Mouse (Mus musculus): Measurements from ENCODE around the gene Dusp22. TPM values are rescaled to one million over a fixed set of nuclear protein-coding genes. Genes with fewer than 3 reads are reported as not detected.

Gene Dusp22
- polyA plus RNA-seq, 1 experiment from 2014 or later: 25.6 TPM

DNA sequence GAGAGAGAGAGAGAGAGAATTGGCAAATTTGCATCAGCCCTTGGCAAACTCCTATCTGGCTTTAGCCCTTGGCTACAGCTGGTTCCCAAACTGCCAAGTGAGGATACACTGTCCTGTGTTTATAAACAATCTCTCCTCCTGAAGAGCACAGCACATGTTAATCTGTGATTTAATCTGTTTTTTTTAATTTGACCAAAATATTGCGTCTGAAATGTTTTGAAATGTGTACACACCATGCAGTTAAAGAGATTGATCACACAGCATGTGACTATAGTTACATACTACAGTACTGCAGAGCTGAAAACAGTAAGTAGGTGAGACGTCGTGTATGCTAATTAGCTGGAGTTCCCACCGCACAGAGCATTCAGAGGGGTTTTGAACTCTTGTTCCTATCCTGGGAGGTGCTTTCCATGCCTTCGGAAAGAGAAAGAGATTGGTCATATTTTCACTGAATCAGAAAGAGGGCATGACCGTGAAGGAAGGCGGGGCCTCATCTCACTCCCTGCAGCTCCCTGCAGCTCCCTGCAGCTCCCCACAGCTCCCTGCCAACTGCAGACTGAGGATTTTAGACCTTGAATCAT, 65.0 kb downstream of the Dusp22 start:
- H3K4me2 ChIP-seq (replicated peaks): no peak overlapping the region
- H3K36me3 ChIP-seq: no peaks in the 10 kb centered on the region
- H3K27ac ChIP-seq: no peak overlapping the region
- ATAC-seq (ENCODE audit: low FRiP score, low read depth): no peak
- peaks cover 6% of the 10 kb centered on the region; the same call in 1 of the 2 replicates for H3K4me1 ChIP-seq
- WGBS: 34% methylated on average over 7 of the region's 7 CpGs
- no peak overlapping the region for H3K9ac ChIP-seq
- no peaks in the 10 kb centered on the region for H3K9me3 ChIP-seq
- no peaks in the 10 kb centered on the region for H3K27me3 ChIP-seq
- no peak overlapping the region for H3K4me3 ChIP-seq

DNA sequence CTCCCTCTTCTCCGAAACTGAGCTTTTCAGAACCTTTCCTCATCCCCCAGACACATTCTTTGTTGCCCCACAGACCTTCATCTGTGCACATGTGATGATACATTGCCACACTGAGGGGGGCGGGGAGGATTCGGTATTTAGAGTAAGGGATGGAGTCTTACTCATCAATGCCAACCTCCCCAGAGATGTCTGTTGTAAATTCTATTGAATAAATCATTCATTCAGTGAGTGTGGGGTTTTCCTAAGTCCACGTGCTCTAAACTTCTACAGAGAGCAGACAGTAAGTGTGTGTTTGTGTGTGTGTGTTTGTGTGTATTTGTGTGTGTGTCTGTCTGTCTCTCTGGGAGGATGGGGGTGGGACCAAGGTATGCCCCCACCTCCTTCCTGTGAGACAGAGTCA, 67.1 kb downstream of the Dusp22 start:
- no peak for ATAC-seq (ENCODE audit: low FRiP score, low read depth)
- no peak overlapping the region for H3K4me2 ChIP-seq (replicated peaks)
- peaks cover 6% of the 10 kb centered on the region; the same call in 1 of the 2 replicates for H3K4me1 ChIP-seq
- 83% methylated on average over 4 of the region's 4 CpGs for WGBS
- H3K27me3 ChIP-seq: no peaks in the 10 kb centered on the region
- no peaks in the 10 kb centered on the region for H3K9me3 ChIP-seq
- no peak overlapping the region for H3K27ac ChIP-seq
- H3K9ac ChIP-seq: no peak overlapping the region
- no peak overlapping the region for H3K4me3 ChIP-seq
- no peaks in the 10 kb centered on the region for H3K36me3 ChIP-seq

DNA sequence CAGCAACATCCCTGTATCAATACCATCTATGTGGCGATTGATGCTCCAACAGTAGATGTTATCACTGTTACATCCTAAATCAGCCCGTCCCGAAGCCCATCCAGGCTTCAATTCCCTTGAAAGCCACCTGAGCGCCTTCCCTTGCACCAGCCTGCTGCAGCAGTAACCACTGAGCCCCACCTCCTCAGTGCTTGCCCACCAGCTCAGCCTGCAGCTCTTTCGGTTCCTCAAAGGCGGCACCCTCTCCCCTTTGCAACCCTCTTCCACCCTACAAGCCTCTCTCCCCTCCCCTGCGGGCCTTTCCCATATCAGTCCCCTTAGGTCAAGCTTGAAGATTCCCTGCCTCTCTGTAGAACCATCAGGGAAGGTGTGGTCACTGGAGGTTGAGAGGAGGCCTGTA, 68.4 kb downstream of the Dusp22 start:
- Histone ChIP-seq H3K27ac (no peak overlapping the region), H3K9ac (no peak overlapping the region), H3K36me3 (no peaks in the 10 kb centered on the region), H3K4me1 (peaks cover 6% of the 10 kb centered on the region; the same call in 1 of the 2 replicates), H3K27me3 (no peaks in the 10 kb centered on the region), H3K9me3 (no peaks in the 10 kb centered on the region), H3K4me3 (no peak overlapping the region), H3K4me2 (replicated peaks) (no peak overlapping the region)
- 92% methylated on average over 7 of the region's 7 CpGs for WGBS
- ATAC-seq (ENCODE audit: low FRiP score, low read depth): no peak

DNA sequence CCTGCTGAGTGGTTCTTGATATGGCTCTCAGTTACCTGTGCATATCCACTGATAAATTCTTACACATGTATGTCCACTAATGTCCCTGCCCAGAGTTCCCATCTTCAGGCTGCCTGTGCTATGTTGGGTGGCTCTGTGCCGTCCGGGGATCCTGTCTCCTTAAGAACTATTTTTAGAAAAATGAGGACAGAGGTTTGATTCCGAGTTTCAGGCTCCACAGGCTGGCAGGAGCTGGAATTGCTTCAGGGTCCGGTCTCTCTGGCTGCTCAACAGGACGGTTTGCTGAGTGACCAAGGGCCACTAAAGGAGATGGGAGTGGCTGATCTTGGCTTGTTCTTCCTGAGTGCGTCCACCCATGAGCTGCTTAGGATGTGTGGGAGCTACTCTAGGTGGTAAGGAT, 69.4 kb downstream of the Dusp22 start:
- Histone ChIP-seq H3K27ac (no peak overlapping the region), H3K4me2 (replicated peaks) (no peak overlapping the region), H3K36me3 (no peaks in the 10 kb centered on the region), H3K27me3 (no peaks in the 10 kb centered on the region), H3K9ac (no peak overlapping the region), H3K9me3 (no peaks in the 10 kb centered on the region), H3K4me1 (peaks cover 6% of the 10 kb centered on the region; the same call in 1 of the 2 replicates), H3K4me3 (no peak overlapping the region)
- no peak for ATAC-seq (ENCODE audit: low FRiP score, low read depth)
- 57% methylated on average over 6 of the region's 6 CpGs for WGBS

DNA sequence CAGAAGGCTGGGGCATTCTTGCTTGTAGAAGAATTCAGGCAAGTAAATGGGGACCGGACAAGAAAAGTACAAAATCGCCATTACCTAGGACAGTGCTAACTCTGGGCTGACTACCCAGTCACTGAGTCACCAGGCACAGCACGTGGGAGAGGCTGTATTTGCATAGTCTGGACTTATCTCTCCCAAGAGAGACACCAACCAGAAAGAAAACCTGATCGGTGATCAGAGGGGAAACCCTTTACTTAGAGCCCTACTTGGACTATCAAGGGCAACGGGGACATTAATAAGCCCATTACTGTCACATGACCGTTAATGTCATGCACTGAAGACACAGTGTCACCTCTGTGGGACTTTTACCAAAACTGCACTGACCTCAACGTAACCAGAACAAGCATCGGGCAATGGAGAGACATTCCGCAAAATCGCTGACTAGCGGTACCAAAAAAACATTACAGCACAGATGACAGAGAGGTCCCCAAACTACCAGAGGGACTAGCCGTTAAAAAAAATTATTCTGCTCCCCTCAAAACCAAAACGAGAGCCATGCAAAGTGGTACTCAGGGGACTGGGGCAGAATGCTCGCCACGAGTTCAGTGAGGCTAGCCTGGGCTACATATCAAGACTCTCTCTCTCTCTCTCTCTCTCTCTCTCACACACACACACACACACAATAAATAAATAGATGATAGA, 70.5 kb downstream of the Dusp22 start:
- no peak for ATAC-seq (ENCODE audit: low FRiP score, low read depth)

DNA sequence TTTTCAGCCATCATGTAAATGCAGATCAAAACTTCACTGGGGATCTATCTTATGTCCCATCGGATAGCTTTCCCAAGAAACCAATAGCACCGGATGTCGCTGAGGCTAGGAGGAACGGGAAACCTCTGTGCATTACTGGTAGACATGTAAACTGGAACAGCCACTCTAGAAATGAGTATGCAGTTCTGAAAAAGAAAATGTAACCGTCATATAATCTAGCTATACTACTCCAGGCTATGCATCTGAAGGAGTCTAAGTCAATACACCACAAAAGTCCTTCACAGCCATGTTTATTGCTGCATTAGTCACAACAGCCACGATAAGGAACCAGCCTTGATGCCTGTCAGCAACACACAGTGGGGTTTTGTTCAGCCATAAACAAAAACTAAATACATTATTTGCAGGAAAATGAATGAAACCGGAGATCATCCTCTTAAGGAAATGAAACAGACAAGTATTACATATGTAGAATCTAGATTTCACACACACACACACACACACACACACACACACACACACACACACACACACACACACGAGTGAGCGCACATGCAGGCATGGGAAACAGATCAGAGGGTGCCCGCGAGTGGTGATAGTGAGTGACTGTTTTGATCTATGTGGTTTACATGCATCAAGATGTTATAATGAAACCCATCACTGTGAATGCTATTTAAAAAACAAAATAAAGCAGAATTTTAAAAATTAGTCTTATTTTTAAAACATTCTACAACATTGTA, 73.1 kb downstream of the Dusp22 start:
- Histone ChIP-seq H3K4me2 (replicated peaks) (no peak overlapping the region), H3K36me3 (no peaks in the 10 kb centered on the region), H3K4me1 (no peaks in the 10 kb centered on the region), H3K27me3 (no peaks in the 10 kb centered on the region), H3K9me3 (no peaks in the 10 kb centered on the region), H3K4me3 (no peak overlapping the region), H3K27ac (no peak overlapping the region), H3K9ac (no peak overlapping the region)
- ATAC-seq (ENCODE audit: low FRiP score, low read depth): no peak
- 81% methylated on average over 11 of the region's 11 CpGs for WGBS

More for the DNA sequence above, 70.5 kb downstream of the Dusp22 start:
- no peaks in the 10 kb centered on the region for H3K36me3 ChIP-seq
- no peak overlapping the region for H3K9ac ChIP-seq
- H3K4me2 ChIP-seq (replicated peaks): no peak overlapping the region
- H3K27ac ChIP-seq: no peak overlapping the region
- H3K4me3 ChIP-seq: no peak overlapping the region
- no peaks in the 10 kb centered on the region for H3K9me3 ChIP-seq
- 86% methylated on average over 15 of the region's 15 CpGs for WGBS
- peaks cover 2% of the 10 kb centered on the region; the same call in 1 of the 2 replicates for H3K4me1 ChIP-seq
- H3K27me3 ChIP-seq: no peaks in the 10 kb centered on the region

DNA sequence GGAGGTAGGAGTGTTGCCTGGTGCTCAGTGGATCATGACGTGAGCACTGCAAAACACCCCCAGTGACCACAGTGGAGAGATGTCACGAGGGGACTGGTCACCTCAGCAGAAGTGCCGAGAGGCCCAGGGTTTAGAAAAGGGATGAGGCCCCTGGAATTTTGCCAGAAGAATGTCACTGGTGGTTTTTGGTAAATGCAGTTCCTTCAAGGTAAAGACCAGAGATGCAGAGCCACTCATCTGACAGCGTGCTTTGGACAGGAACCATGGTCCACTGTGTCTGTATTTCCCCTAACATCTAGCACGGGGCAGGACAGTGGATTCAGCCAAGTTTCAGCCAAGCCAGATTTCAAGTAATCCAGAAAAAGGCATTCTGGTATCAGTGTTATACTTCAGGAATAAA, 76.9 kb downstream of the Dusp22 start:
- Histone ChIP-seq H3K4me1 (no peaks in the 10 kb centered on the region), H3K36me3 (no peaks in the 10 kb centered on the region), H3K27me3 (no peaks in the 10 kb centered on the region), H3K9me3 (no peaks in the 10 kb centered on the region), H3K9ac (no peak overlapping the region), H3K4me3 (no peak overlapping the region), H3K27ac (no peak overlapping the region), H3K4me2 (replicated peaks) (no peak overlapping the region)
- no peak for ATAC-seq (ENCODE audit: low FRiP score, low read depth)
- WGBS: 83% methylated on average over 5 of the region's 5 CpGs

DNA sequence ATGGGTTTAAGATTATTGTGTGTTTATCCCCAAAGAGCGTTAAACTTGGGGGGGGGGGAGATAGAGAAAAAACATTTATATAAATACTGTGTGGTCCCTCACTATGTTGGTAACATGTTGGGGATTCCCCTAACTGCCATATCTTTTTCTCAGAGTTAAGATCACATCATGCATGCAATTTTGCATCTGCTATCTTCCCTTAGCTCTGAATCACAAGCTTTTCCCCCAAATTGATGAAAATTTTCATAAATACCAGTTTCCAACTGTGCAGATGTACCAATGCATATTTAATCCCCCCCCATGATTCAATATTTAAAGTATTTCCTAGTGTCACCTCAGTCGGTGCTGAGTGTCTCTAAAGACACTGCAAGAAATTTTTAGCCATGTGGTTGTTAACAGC, 77.5 kb downstream of the Dusp22 start:
- H3K27me3 ChIP-seq: no peaks in the 10 kb centered on the region
- H3K27ac ChIP-seq: no peak overlapping the region
- no peaks in the 10 kb centered on the region for H3K9me3 ChIP-seq
- H3K4me1 ChIP-seq: no peaks in the 10 kb centered on the region
- no peak overlapping the region for H3K9ac ChIP-seq
- H3K4me2 ChIP-seq (replicated peaks): no peak overlapping the region
- no peaks in the 10 kb centered on the region for H3K36me3 ChIP-seq
- WGBS: 79% methylated on average over 2 of the region's 2 CpGs
- ATAC-seq (ENCODE audit: low FRiP score, low read depth): no peak
- no peak overlapping the region for H3K4me3 ChIP-seq

DNA sequence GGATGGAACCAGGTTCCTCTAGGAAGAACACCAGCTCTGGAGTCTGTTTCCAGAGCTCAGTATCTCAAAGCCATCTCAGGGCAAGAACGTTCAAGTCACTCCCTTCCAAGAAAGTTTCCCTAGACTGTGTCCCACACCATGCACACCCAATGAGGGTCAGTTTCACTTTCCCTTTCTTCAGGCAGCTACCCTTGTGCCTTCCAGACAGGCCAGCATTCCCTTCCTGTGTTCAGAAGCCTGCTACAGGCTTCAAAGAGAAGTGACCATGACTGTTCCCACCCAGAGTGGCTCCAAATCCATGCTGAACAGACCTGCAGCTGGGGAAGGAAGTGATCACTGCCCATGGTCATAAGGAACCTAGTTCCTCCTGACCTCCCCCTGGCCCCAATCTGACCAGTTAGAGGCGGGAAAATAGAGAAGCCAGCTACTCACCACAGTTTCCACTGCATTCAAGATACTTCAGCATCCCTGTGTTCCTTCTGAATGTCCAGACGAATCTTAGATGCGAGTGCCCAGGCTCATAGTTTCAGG, 78.6 kb downstream of the Dusp22 start:
- no peaks in the 10 kb centered on the region for H3K9me3 ChIP-seq
- no peak overlapping the region for H3K4me2 ChIP-seq (replicated peaks)
- H3K4me1 ChIP-seq: no peaks in the 10 kb centered on the region
- no peaks in the 10 kb centered on the region for H3K27me3 ChIP-seq
- 82% methylated on average over 4 of the region's 4 CpGs for WGBS
- no peaks in the 10 kb centered on the region for H3K36me3 ChIP-seq
- H3K27ac ChIP-seq: no peak overlapping the region
- no peak overlapping the region for H3K4me3 ChIP-seq
- no peak for ATAC-seq (ENCODE audit: low FRiP score, low read depth)
- H3K9ac ChIP-seq: no peak overlapping the region

DNA sequence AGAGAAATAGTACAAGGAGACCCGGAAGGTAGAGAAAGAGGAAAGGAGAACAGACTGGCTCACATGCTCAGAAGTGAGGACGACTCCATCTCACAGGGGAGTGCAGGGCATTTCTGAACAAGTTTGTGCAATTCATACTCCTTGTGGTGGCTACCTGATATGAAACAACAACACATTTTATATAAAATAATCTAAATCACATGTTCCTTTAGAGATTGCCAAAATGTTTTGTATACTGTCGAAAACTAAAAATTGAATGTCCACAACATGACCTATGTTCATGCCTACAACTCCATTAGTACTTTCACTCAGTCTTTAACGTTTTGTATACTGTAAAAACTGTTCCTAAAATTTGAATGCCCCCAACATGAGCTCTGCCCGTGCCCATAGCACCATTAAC, 81.4 kb downstream of the Dusp22 start:
- no peaks in the 10 kb centered on the region for H3K4me1 ChIP-seq
- no peak overlapping the region for H3K4me3 ChIP-seq
- H3K9ac ChIP-seq: no peak overlapping the region
- WGBS: 76% methylated on average over 5 of the region's 5 CpGs
- H3K4me2 ChIP-seq (replicated peaks): no peak overlapping the region
- no peaks in the 10 kb centered on the region for H3K9me3 ChIP-seq
- H3K27ac ChIP-seq: no peak overlapping the region
- H3K27me3 ChIP-seq: peaks cover 16% of the 10 kb centered on the region
- ATAC-seq (ENCODE audit: low FRiP score, low read depth): no peak
- H3K36me3 ChIP-seq: no peaks in the 10 kb centered on the region

DNA sequence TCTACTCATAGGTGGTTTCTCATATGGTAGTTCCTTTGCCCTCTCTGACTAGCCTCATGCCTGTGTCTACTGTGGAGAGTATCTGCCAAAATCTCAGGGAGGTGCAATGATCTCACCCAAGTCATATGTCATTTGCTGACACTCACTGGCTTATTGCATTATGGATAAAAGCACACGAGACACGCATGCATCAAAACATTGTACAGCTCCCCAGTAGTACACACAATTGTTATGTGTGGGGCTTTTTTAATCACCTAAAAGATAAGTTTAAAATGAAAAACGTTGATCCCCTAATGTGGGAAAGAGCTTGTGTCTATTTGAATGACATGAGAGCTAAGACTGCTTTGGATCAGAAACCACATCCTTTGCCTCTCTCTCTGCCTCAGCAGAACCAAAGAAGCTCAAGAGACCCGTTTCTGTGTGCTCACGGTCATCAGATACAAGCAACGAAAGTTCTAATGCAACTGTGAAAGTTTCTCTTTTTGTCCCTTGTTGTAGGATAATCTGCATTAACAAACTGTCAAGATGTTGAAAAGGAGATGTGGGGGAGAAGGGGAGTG, 82.7 kb downstream of the Dusp22 start:
- Histone ChIP-seq H3K9me3 (no peaks in the 10 kb centered on the region), H3K9ac (no peak overlapping the region), H3K36me3 (no peaks in the 10 kb centered on the region), H3K27me3 (peaks cover 28% of the 10 kb centered on the region), H3K27ac (no peak overlapping the region), H3K4me2 (replicated peaks) (no peak overlapping the region), H3K4me1 (no peaks in the 10 kb centered on the region), H3K4me3 (no peak overlapping the region)
- ATAC-seq (ENCODE audit: low FRiP score, low read depth): no peak
- 76% methylated on average over 6 of the region's 6 CpGs for WGBS

DNA sequence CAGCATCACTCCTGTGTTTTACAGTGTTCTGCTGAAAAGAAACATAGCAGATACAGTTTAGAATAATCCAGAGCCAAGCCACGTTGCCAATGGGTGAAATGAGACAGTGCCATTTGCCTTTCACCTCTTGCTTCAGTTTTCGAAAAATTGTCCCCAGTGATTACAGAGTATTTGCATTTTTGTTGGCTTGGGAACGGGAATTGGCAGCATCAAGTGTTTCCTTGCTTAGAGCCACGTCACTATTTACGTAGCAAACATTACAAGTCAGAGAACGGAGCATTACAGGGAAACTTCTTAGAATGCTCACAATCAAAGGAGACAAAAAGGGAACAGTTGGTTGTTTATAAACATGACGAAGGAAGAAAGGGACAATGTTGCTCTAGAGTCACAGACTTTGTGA, 85.3 kb downstream of the Dusp22 start:
- Histone ChIP-seq H3K27ac (no peak overlapping the region), H3K27me3 (peaks cover 54% of the 10 kb centered on the region), H3K4me1 (peaks cover 15% of the 10 kb centered on the region), H3K36me3 (no peaks in the 10 kb centered on the region), H3K4me3 (no peak overlapping the region), H3K9me3 (no peaks in the 10 kb centered on the region), H3K9ac (no peak overlapping the region), H3K4me2 (replicated peaks) (no peak overlapping the region)
- WGBS: 73% methylated on average over 7 of the region's 7 CpGs
- no peak for ATAC-seq (ENCODE audit: low FRiP score, low read depth)

All from limb, embryonic 13.5 days (tissue).